Mouse (Mus musculus) spleen, adult 2 months (tissue): ENCODE measurements around the gene Cct4.

ENCODE experiments used
- CTCF ChIP-seq: fragments of 200-500 bp; IDR thresholded peaks from 2 replicates; pipeline ENCODE4 v1.5.1; 2011; ENCODE audit warnings: mild to moderate bottlenecking, inconsistent platforms; ENCODE audit not compliant: insufficient read depth, insufficient read length, insufficient replicate concordance; ENCODE audit errors: extremely low read depth
- POLR2A ChIP-seq: fragments of 200-500 bp; IDR thresholded peaks from 2 replicates; pipeline ENCODE4 v1.6.1; 2011; ENCODE audit warnings: low read depth, low read length, inconsistent platforms

DNA sequence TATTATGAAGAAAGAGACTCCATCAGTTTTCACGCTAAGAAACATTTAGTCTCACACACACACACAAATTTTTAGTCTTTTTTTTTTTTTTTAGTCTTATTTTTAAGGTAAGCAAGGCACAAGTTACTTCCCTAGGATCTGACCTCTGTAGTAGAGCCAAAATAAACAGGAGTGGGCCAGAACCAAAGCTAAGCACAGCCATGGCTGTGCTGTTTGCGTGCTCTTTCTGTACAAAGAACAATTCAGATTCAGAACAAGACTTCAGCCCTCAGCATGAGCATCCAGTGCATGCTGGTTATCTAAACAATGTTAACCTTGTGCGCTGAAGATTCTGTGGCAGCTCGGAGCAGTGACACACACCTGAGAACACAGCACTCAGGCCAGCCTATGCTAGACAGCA is 25.9 kb upstream of the Cct4 start:
- no peak for TF ChIP-seq CTCF
- no peak for TF ChIP-seq POLR2A
